Comparison of ENCODE assay signal across 13 mouse cellular contexts in the genomic region with DNA sequence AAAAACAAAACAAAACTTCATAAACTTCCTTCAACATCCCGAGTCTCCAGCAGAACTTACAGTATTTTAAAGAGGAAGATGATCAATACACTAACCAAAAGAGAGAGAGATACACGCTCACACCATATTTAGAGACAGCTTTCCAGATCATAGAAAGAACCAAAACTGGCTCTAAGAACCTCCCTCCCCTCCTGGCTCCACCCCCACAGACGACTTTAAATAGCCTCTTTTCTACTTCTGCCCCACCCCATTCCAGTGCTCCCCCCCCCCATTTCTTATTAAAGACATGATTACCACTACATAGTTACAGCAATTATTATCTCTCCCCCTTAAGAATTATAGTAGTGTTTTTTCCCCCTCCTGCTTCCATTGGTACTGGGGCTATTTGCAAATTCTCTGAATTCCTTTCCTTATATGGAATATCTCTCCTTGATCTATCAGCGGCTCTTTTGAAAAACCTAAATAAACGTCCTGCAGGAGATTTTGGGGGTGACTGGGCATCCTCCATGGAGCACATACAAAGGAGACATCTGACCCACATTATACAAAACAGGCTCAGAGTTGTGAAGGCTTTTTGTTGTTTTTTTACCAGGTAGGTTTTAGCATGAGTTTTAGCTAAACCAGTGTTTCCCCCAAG. TPM values are rescaled to one million over a fixed set of nuclear protein-coding genes. Genes with fewer than 3 reads are reported as not detected.
DNase-seq lines count a peak whose midpoint lies in the region; ATAC-seq and TF ChIP-seq lines count a peak whose summit lies in the region.
"Had no signal": no experiment of that assay in that cellular context is flagged by ENCODE, and none has a peak within 500 bp of the region (broad histone marks: within the 10 kb centered on the region; RNA-seq: fewer than 3 reads in every experiment).

No protein-coding gene starts in this region.

- WGBS in kidney, embryonic 16.5 days: 15% methylated on average over 5 of the region's 5 CpGs
- WGBS in embryonic facial prominence, embryonic 13.5 days: 7% methylated on average over 5 of the region's 5 CpGs
- WGBS in liver, postnatal 0 days (ENCODE audit: insufficient replicate concordance): 14% methylated on average over 5 of the region's 5 CpGs

- peak overlapping the region; percentile 85 for H3K4me2 ChIP-seq in kidney, embryonic 16.5 days (replicated peaks; ENCODE audit: low read depth, low read length)
- H3K4me2 ChIP-seq in embryonic facial prominence, embryonic 13.5 days: peak overlapping the region; percentile 92
- H3K4me2 ChIP-seq in liver, postnatal 0 days (ENCODE audit: low read depth, low read length): peak overlapping the region; percentile 32; the same call in 1 of the 2 replicates

- no peaks in the 10 kb centered on the region for H3K27me3 ChIP-seq in kidney, embryonic 16.5 days (ENCODE audit: insufficient read depth, low read length)
- H3K27me3 ChIP-seq in embryonic facial prominence, embryonic 13.5 days: 0 out of 2 replicates have a peak, but pooled peaks cover 2% of the 10 kb centered on the region
- H3K27me3 ChIP-seq in liver, postnatal 0 days (ENCODE audit: insufficient read depth, low read length): peaks cover 51% of the 10 kb centered on the region

- ATAC-seq in kidney, embryonic 16.5 days (ENCODE audit: low FRiP score, low TSS enrichment): no peak
- ATAC-seq in embryonic facial prominence, embryonic 13.5 days (ENCODE audit: insufficient number of reproducible peaks, insufficient read depth, low FRiP score, low TSS enrichment, low read depth): no peak
- no peak for ATAC-seq in liver, postnatal 0 days
- ATAC-seq: activated CD4-positive, CD25-positive, alpha-beta regulatory T cell, adult 4 months had no signal

- DNase-seq in embryo, embryonic 11 days: peak; percentile 53
- no peak for DNase-seq in embryo, embryonic 10 days (ENCODE audit: low spot score)
- no peak for DNase-seq in kidney, adult 8-10 months
- no peak for DNase-seq in liver, postnatal 0 days
- DNase-seq in right cerebral cortex, postnatal 14 days: no peak
- no peak for DNase-seq in layer of hippocampus, adult 11-12 months (ENCODE audit: low spot score)
- DNase-seq: B cell, adult 2 months; cerebellum, adult 11 months; liver, embryonic 13.5 days; spleen, adult 18-20 months had no signal

- H3K4me1 ChIP-seq in kidney, embryonic 16.5 days (ENCODE audit: insufficient read depth, low read length): peaks cover 59% of the 10 kb centered on the region
- peaks cover 73% of the 10 kb centered on the region for H3K4me1 ChIP-seq in embryonic facial prominence, embryonic 13.5 days
- H3K4me1 ChIP-seq in liver, postnatal 0 days (ENCODE audit: insufficient read depth): peaks cover 37% of the 10 kb centered on the region

- no peak overlapping the region for H3K9ac ChIP-seq in kidney, embryonic 16.5 days (replicated peaks; ENCODE audit: low read length)
- H3K9ac ChIP-seq in embryonic facial prominence, embryonic 13.5 days: peak overlapping the region; percentile 95; the same call in 1 of the 2 replicates
- H3K9ac ChIP-seq in liver, postnatal 0 days (replicated peaks): no peak overlapping the region

- TF ChIP-seq CTCF in liver, postnatal 0 days (IDR thresholded peaks at IDR 0.05; ENCODE audit: low read depth): no peak

- no peak for TF ChIP-seq EP300 in liver, postnatal 0 days (IDR thresholded peaks at IDR 0.05; ENCODE audit: low read depth)

- H3K36me3 ChIP-seq in kidney, embryonic 16.5 days (ENCODE audit: insufficient read depth, low read length): no peaks in the 10 kb centered on the region
- H3K36me3 ChIP-seq in embryonic facial prominence, embryonic 13.5 days: peaks cover 4% of the 10 kb centered on the region; the same call in 1 of the 2 replicates
- H3K36me3 ChIP-seq in liver, postnatal 0 days (replicated peaks; ENCODE audit: insufficient read depth, low read length): no peaks in the 10 kb centered on the region
- H3K36me3 ChIP-seq: liver, embryonic 13.5 days had no signal

- H3K4me3 ChIP-seq in kidney, embryonic 16.5 days (ENCODE audit: low read length): peak overlapping the region; percentile 65
- H3K4me3 ChIP-seq in embryonic facial prominence, embryonic 13.5 days: peak overlapping the region; percentile 75
- no peak overlapping the region for H3K4me3 ChIP-seq in liver, postnatal 0 days (ENCODE audit: low read depth, low read length)

- H3K27ac ChIP-seq in kidney, embryonic 16.5 days (ENCODE audit: low read length): peak overlapping the region; percentile 40
- H3K27ac ChIP-seq in embryonic facial prominence, embryonic 13.5 days: peak overlapping the region; percentile 93; the same call in 1 of the 2 replicates
- no peak overlapping the region for H3K27ac ChIP-seq in liver, postnatal 0 days (ENCODE audit: low read depth)
- H3K27ac ChIP-seq: liver, embryonic 13.5 days had no signal

- no peaks in the 10 kb centered on the region for H3K9me3 ChIP-seq in kidney, embryonic 16.5 days (ENCODE audit: low read length)
- no peaks in the 10 kb centered on the region for H3K9me3 ChIP-seq in embryonic facial prominence, embryonic 13.5 days
- H3K9me3 ChIP-seq in liver, postnatal 0 days (ENCODE audit: low read length): no peaks in the 10 kb centered on the region
- H3K9me3 ChIP-seq: liver, embryonic 13.5 days had no signal

RNA-seq across cellular contexts. Expression of gene Tpm1, which starts 3.1 kb away (rescaled TPM):
- polyA plus RNA-seq in kidney, embryonic 16.5 days (2015; fragmentation: Nextera tagmentation; extraction: Ambion mirVana): 578 and 635 TPM in 2 replicates
- 818 and 902 TPM in 2 replicates for polyA plus RNA-seq in embryonic facial prominence, embryonic 13.5 days (2015; fragmentation: Nextera tagmentation; extraction: Ambion mirVana)
- polyA plus RNA-seq in liver, postnatal 0 days (2015; fragmentation: Nextera tagmentation; extraction: Ambion mirVana): 85.7 and 147 TPM in 2 replicates

Comparison
In these comparisons a context has a peak if more than half of its experiments do, and no peak if none do; other contexts are left out.
1. H3K4me2 ChIP-seq: peak in every context shown above with its lines; median percentile 92 in embryonic facial prominence, embryonic 13.5 days; 85 in kidney, embryonic 16.5 days; 32 in liver, postnatal 0 days.